Mouse (Mus musculus): ENCODE measurements around the gene Sez6l2.
"Not testable (repeated sequence)": the region's sequence is repeated elsewhere in the genome, so short reads cannot be mapped to it uniquely, and the experiment has no call there.

Gene Sez6l2

DNA sequence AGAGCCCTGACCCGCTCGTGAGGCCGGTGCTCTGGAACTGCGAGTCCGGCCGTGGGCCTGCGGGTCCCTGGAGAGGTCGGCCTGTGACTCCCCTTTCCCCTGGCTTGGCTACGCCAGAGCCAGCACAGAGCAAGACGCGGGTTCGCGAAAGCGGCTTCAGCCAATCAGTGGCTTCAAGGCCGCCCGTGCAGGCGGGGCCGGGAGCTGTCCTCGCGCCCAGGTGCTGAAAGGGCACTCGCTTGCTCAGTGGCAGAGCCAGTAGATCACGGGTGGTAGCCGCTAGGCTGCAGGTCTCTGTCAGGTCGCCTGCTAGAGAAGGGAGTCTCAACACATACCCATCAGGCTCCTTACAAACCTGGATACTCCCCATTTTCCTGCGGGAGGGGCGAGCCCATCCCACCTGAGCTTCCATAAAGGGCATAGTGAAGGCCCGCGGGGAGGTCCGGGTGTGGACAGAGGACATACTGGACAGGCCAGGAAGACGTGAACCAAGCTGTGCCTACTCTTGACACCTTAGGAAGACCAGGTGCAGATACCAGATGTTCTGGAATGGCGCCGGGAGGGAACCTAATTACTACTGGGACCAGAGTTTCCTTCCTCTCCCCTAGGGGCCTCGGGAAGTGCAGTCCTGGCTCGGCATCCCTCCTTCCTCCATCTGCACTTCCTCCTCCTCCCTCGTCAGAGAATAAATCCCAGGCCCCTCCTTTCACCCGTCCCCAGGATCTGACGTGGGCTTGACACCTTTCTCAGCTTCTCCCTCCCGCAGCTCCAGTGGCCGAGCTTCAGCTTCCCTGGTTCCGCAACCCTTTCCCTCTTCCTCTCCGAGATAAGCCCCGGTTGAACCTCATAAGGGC, at the start of gene Sez6l2:
TSS of gene Sez6l2 (plus strand) at position 771 of the 854 bp plus-strand sequence.
- in situ Hi-C loops (cut with MseI, MboI): loop anchor here in 1 of 2 experiments (25.0 kb wide), 1 partner anchor 113 kb away; the partner anchor contains the start of genes 4930451I11Rik and Doc2a

DNA sequence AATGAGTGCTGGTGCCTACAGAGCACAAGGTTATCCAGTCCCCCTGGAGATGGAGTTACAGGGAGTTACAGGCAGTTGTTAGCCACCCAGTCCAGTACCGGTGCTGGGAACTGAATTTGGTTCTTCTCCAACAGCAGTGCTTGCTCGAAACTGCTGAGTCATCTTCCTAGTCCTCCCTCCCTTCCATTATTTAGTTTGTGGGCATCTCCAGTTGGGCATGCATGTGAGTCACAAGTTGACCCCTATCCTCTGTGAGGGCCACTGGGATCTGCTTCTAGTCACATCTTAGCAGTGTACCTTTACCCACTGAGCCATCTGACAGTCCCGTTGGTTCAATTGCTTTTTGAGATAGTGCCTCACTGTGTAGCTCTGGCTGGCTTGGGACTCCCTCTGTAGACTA, 44.8 kb upstream of the Sez6l2 start:
- in situ Hi-C loops (cut with MseI, MboI): no loop called here

DNA sequence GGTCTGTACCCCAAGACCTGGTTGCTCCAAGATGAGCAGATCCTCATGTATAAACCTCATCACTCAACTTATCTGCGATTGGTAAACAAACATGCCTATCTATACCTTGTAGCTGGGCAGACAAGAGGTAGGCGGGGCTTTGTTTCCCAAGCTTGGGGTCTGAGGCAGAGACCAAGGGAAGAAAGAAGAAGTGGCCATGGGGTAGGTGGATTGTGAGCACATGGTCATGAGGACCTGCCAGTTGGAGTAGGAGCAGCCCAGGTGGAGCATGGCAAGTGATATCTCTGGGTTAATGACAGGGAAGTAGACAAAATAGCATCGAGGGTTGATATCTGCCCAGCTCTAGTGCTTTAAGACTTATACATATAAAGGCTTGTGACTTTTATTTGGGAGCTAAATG, 35.5 kb upstream of the Sez6l2 start:
- in situ Hi-C loops (cut with MseI, MboI): no loop called here

DNA sequence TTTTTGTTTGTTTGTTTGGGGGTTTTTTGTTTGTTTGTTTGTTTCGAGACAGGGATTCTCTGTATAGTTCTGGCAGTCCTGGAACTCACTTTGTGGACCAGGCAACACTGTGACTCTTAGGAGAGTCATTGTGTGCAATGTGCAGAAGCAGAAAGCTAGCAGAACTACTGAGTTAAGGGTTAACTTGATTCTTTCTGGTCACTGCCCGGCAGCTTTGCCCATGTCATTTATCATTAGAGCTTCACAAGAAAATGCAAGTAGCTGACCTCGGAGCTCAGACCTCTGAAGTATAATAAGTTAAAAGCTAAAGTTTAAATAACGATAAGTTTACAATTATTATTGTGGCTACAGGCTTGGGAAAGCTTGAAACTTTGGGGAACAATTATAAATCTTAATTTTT, 32.0 kb upstream of the Sez6l2 start:
- in situ Hi-C loops (cut with MseI, MboI): not testable (repeated sequence)

DNA sequence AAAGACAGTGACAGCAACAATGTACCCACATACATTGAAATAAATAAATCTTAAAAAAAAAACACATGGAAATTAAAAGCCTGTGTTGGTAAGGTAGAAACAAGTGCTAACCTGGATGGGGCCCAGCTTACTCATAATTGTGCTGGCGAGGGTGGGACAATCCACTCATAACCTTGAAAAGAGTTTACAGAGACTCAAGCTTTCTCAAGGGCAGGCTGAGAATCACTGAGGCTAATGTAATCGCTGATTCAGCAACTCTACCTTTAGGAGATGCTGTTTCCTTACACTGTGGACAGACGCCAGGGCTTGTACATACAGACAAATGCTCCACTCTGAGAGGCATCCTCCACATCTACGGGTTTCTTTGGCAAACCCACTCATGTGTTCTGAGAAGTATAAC, 30.4 kb upstream of the Sez6l2 start:
- in situ Hi-C loops (cut with MseI, MboI): no loop called here

DNA sequence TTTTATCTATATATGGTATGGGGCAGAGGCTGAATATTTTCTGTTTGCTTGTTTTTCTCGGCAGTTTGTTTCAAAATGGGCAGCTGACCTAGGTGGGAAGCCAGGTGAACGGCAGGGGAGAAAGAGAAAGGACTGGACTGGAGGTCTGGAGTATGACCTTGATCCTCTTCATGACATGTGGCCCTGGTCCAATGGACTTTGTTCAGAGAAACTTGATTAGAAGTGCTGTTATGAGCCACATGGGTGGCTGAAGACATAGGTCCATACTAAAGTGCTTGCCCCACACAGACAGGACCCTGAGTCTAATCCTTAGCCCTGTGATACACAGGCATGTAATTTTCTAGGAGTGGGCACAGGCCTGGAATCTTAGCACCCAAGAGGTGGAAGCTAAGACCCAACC, 28.8 kb upstream of the Sez6l2 start:
- in situ Hi-C loops (cut with MseI, MboI): no loop called here

DNA sequence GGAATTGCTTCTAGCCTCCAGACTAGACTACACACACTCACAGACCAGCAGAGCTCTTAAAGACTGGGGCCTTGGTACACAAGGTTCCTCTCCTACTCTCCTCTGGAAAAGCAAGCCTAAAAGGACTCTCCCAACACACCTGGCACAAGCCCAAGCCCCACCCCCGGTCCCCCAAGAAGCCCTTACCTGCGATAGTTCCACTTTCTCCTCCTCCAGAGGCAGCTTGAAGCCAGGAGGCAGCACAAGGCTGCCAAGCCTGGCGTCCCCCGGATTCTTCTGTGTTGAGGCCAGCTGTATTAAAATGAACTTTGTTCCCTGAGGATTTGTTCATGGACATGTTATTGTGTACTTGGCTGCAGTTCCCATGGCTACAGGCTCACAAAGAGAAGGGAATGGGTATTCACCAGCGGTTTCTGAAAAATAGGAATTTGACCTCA, 27.7 kb upstream of the Sez6l2 start, which contains the start of gene Tmem219:
TSS of gene Tmem219 (minus strand) at position 294 of the 437 bp plus-strand sequence.
- in situ Hi-C loops (cut with MseI, MboI): no loop called here

DNA sequence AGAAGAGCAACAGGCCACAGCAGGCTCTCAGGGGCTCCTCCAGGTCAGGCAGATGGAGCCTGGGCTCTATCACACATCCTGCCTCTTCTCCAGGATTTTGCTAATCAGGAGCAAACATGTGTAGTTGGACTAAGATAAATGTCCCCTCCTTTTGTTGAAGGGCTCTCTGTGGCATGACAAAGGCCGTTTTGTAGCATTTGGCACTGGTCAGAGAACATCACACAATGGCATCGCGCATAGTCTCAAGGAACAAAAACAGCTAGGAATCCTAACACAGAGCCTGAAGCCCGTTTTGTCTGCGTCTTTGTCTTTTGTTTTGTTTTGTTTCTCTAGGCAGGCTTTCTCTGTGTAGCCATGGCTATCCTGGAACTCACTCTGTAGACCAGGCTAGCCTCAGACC, 26.4 kb upstream of the Sez6l2 start:
- in situ Hi-C loops (cut with MseI, MboI): no loop called here

DNA sequence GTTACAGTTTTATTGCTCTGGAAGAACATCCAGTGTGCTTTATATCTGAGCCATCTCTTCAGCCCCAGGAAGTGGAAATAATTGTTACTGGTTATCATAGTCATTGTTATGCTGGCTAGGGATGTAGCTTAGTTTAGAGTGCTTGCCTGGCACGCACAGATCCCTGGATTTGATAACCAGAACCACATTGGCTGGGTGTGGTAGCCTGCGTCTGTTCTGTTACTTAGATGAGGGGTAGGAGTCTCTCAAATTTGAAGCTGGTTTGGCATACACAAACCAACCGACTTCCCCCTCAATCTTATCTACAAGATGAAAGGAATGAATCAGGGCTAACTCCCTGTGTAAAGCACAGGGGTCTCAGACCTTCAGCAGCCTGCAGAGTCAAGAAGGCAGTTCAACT, 24.1 kb upstream of the Sez6l2 start:
- in situ Hi-C loops (cut with MseI, MboI): no loop called here

DNA sequence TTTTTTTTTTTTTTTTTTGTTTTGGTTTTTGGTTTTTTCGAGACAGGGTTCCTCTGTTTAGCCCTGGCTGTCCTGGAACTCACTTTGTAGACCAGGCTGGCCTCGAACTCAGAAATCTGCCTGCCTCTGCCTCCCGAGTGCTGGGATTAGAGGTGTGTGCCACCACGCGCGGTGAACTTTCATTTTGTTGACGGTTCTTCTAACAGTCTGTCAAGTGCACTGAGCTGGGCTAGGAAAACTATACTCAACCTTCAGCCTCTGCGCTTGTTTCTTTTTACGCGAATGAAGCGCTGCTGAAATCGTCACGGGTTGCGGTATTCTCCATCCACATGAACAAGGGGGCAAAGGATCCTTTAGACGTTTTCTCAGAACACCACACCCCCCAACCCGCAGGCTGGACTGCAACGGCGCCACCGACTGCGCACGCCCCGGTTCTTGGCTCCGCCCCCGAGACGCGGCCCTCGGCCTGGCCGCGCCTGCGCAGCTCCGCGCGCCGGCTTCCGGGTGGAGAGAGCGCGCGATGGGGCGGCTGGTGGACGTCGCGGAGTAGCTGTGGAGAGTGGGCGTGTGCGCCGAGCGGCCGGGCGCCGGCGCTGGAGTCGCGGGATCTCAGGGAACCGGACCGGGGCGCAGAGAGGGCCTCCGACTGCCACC, 21.9 kb upstream of the Sez6l2 start, which contains the start of gene Kctd13:
TSS of gene Kctd13 (plus strand) at position 496 of the 654 bp plus-strand sequence.
- in situ Hi-C loops (cut with MseI, MboI): no loop called here

DNA sequence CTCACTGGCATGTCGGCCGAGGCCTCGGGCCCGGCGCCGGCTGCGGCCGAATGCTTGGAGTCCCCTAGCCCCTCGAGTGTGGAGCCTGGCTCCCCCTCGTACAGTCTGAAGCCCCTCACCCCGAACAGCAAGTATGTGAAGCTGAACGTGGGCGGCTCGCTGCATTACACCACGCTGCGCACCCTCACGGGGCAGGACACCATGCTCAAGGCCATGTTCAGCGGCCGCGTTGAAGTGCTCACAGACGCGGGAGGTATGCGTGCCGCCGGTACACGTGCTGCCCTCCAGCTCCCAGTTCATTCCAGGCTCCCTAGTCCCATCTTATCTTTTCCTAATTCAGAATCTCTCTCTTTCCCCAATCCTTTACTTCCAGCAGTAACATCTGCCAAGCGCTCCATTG, 21.3 kb upstream of the Sez6l2 start:
- in situ Hi-C loops (cut with MseI, MboI): no loop called here

DNA sequence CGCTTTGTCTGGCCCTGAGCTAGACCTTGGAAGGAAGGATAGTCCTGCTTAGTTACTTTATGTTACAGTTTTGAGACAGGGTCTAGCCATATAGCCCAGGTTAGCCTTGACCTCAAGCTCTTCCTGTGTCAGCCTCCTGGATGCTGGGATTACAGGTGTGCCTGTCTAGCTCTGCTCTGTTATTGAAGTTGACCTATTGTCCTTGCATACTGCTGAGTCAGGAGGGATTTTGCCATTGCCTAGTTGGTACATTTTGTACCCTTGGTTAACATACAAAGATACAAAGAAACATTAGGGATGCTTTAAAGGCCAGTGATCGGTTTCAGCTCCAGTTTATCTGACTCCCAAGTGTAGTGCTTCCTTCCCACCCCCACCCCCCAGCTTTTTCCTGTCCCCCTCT, 17.7 kb upstream of the Sez6l2 start:
- in situ Hi-C loops (cut with MseI, MboI): loop anchor here in 1 of 2 experiments (10.0 kb wide), 1 partner anchor 108 kb away; no protein-coding TSS in a partner anchor

DNA sequence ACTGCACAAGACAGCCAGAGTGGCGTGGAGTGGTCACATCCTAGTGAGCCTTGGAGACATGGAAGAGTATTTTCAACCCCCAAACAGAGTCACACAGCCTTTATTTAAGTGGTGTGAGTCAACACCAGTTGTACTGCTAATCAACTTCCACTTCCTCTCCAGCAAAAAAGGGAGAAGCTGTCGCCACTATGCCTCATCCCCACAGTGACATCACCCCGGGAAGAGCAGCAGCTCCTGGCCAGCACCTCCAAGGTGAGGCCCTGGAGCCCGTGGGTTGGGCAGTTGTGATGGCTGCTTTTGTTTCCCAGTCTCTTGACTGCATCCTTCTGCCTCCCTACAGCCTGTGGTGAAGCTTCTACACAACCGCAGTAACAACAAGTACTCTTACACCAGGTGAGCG, 9.2 kb upstream of the Sez6l2 start:
- in situ Hi-C loops (cut with MseI, MboI): no loop called here

DNA sequence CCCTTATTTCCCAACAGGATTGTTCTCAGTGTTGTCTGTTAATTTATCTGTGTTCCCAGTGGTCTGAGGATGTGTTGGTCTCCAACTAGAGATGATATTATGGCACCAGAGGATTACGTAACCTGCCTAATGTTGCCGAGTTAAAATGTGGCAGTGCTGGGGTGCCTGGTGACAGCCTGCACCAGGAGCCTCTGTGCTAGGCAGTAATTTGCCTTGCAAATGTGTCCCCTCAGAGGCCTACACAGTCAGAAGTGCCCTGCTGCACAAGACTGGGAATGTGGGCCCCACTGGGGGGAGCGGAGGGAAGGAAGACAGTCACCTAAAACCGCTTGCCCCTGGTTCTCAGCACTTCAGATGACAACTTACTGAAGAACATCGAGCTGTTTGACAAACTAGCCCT, 8.6 kb upstream of the Sez6l2 start:
- in situ Hi-C loops (cut with MseI, MboI): no loop called here

DNA sequence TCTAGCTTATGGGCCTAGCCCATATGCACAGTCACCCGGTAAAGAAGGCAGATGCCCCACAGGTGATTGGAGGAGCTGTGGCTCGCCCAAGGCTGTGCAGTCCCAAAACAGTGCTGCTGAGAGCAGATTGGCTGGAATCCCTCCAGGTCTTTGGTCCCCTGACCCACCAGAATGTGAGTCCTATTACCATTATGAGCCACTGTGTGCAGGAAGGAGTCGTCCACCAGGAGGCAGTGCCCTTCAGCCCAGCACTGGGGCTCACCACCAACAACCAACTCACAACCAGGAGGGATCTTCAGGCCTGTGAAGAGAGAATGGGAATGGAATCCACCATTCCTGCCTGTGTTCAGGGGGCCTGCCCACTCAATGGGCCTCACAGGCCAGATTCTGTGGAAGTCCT, 3.8 kb upstream of the Sez6l2 start:
- in situ Hi-C loops (cut with MseI, MboI): no loop called here

DNA sequence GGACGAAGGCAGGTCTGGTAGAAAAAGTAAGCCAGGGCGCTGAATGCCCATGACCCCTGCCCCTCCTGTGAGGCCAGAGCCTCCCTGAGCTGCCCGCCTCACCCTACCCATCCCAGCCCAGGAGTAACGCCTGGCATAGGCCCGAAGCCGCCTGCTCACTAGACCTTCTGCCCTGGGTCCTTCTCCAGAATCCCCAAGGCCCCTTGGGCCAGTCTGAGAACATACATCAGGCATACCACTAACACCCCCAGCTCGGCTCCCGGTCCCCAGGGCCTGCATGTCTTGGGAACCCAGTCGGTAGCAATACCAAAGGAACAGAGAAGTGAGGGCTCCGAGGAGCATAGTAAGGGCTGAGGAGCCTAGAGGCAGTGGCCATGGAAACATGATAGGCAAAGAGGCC, 1.7 kb upstream of the Sez6l2 start:
- in situ Hi-C loops (cut with MseI, MboI): no loop called here

DNA sequence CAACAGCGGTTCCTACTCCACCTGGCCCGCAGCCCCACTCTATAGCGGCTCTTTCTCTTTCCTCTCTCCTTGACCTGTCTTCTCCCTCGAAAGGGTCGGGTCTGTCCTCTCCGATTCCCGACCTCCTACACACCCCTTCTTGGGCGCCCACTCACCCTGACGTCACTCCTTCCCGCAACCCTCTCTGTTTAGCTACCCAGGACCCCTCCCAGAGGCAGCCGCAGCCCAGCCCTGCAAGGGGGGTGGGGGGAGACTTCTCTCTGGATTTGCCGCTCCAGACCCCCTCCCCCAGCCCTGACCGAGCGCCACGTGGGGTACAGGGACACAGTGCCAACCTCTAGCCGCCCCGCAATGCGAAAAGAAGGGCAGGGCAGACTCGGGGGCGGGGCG, 965 bp upstream of the Sez6l2 start, which contains the start of gene Asphd1:
TSS of gene Asphd1 (minus strand) at position 180 of the 390 bp plus-strand sequence.
- in situ Hi-C loops (cut with MseI, MboI): no loop called here

DNA sequence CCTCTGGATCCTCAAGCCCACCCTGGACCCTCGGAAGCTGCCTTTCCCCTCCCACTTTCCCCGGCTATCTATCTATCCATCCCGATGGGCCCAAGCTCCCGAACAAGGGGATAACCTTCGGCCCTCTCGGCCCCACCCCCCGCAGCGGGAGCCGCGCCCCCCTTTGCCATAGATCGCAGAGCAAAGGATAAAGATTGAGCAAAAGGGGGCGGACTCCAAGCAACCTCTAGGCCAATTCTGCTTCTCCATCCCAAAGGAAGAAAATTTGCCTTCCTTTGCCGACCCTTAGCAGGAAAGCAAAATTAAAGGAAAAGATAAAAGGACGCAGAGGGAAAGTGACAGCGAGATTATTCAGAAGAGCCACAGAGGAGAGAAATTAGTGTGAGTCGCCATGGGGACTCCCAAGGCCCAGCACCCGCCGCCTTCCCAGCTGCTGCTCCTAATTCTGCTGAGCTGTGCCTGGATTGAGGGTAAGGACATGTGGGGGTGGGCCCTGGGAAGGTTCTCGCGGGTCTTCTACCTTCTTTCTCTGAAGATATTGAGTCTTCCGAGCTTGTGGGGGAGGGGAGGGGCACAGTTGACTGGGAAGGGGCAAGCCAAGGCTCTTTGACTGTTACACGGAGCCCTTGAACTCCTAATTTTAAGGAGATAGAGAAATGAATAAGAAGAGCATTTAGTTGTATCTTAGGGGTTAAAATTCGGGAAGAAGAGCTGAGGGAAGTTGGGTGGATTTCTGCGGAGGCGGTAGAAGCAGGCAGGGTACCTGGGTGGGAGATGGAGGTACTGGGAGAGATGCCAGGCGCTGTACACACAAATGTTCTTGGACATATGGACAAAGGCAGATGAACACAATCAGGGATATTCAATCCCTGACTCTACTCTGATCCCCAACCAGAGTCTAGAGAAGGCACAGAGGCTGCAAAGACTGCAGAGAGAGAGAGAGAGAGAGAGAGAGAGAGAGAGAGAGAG, 568 bp downstream of the Sez6l2 start:
- in situ Hi-C loops (cut with MseI, MboI): loop anchor here in 1 of 2 experiments (25.0 kb wide), 1 partner anchor 114 kb away; the partner anchor contains the start of genes 4930451I11Rik and Doc2a

DNA sequence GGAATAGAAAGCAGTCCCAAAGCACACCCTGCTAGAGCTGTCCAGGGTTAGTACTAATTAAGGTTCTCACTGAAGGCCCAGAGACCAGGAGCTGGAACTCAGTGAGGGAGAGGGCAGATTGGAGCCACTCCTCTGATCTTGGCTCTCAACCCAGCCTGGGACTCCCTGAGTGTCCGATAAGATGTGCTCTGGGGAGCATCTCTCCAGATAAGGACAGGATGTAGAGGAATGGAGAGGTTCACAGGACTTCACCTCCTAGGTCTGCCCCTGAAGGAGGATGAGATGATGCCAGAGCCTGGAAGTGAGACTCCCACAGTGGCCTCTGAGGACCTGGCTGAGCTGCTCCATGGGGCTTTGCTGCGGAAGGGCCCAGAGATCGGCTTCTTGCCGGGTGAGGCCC, 1.4 kb downstream of the Sez6l2 start:
- in situ Hi-C loops (cut with MseI, MboI): loop anchor here in 1 of 2 experiments (25.0 kb wide), 1 partner anchor 114 kb away; the partner anchor contains the start of genes 4930451I11Rik and Doc2a

DNA sequence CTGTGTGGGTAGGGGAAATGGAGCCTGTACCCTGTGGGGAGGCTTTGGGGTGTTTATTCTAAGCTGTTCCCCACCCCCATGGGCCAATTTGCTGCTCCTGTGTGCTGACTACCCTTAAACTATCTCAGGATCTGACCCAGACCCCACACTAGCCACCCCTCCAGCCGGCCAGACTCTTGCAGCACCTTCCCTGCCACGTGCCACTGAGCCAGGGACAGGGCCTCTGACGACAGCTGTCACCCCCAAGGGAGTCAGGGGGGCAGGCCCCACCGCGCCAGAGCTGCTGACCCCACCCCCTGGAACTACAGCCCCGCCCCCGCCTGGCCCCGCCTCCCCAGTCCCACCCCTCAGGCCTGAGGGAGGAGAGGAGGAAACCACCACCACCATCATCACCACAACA, 2.3 kb downstream of the Sez6l2 start:
- in situ Hi-C loops (cut with MseI, MboI): loop anchor here in 1 of 2 experiments (25.0 kb wide), 1 partner anchor 115 kb away; the partner anchor contains the start of genes 4930451I11Rik and Doc2a

DNA sequence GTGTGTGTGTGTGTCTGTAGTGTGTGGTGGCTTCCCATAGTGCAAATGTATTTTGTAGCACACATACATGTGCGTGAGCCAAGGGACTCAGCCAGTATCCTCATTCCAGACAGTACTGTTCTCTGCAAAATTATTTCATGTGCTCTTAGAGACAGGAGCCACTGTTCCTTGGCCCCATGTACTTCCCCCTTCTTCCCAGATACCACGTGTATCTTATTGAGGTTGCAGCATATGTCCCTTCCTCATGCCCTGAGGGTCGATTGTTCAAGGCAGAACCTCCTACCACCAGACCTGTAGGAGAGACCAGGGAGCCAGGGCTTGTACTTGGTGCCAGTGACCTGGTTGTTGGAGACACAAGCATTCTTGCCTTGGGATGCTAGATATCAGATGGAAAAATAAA, 4.8 kb downstream of the Sez6l2 start:
- in situ Hi-C loops (cut with MseI, MboI): loop anchor here in 1 of 2 experiments (25.0 kb wide), 1 partner anchor 118 kb away; the partner anchor contains the start of genes 4930451I11Rik and Doc2a

Data from mouse trophoblast stem cell (cell line).